13 mouse cellular contexts compared by ENCODE assay signal in genomic region chr9:29075924-29076577, GRCm38 (mm10).
DNase-seq lines count a peak whose midpoint lies in the region; ATAC-seq lines count a peak whose summit lies in the region.
"Had no signal": no experiment of that assay in that cellular context is flagged by ENCODE, and none has a peak within 500 bp of the region (broad histone marks: within the 10 kb centered on the region; RNA-seq: fewer than 3 reads in every experiment).

No protein-coding gene starts in this region.

- H3K27ac ChIP-seq in midbrain, embryonic 13.5 days: no peak overlapping the region
- H3K27ac ChIP-seq in midbrain, embryonic 11.5 days (ENCODE audit: low read depth, low read length): no peak overlapping the region
- H3K27ac ChIP-seq in neural tube, embryonic 13.5 days (replicated peaks): peak overlapping the region; percentile 33; the same call in 1 of the 2 replicates
- H3K27ac ChIP-seq: heart, adult 2 months had no signal

- DNase-seq in midbrain, embryonic 11.5 days (ENCODE audit: low spot score, missing footprints): no peak
- DNase-seq in cerebellum, adult 9-10 months: peak; percentile 96
- peak; percentile 57 for DNase-seq in layer of hippocampus, adult 11-12 months (ENCODE audit: low spot score)
- DNase-seq in urinary bladder, postnatal 10 days (ENCODE audit: low spot score): no peak
- DNase-seq in kidney, postnatal 36 days: no peak
- DNase-seq in heart, adult 8-10 months (ENCODE audit: low spot score): no peak
- DNase-seq: adrenal gland, postnatal 25 days; heart, adult 2 months; kidney, postnatal 4 days; liver; lung, postnatal 10 days had no signal

- peak; percentile 63; the same call in 1 of the 2 replicates for ATAC-seq in midbrain, embryonic 13.5 days
- ATAC-seq in midbrain, embryonic 11.5 days (ENCODE audit: low FRiP score): no peak
- peak; percentile 62 for ATAC-seq in neural tube, embryonic 13.5 days (ENCODE audit: low read depth)

- H3K4me3 ChIP-seq in midbrain, embryonic 13.5 days (replicated peaks): no peak overlapping the region
- H3K4me3 ChIP-seq in midbrain, embryonic 11.5 days (ENCODE audit: low read depth, low read length): no peak overlapping the region
- H3K4me3 ChIP-seq in neural tube, embryonic 13.5 days: no peak overlapping the region
- H3K4me3 ChIP-seq: heart, adult 2 months had no signal

- no peaks in the 10 kb centered on the region for H3K27me3 ChIP-seq in midbrain, embryonic 13.5 days
- H3K27me3 ChIP-seq in midbrain, embryonic 11.5 days (ENCODE audit: control insufficient read depth, insufficient read depth, low read length): no peaks in the 10 kb centered on the region
- H3K27me3 ChIP-seq in neural tube, embryonic 13.5 days: no peaks in the 10 kb centered on the region

- H3K4me2 ChIP-seq in midbrain, embryonic 13.5 days (replicated peaks): no peak overlapping the region
- no peak overlapping the region for H3K4me2 ChIP-seq in midbrain, embryonic 11.5 days
- H3K4me2 ChIP-seq in neural tube, embryonic 13.5 days: no peak overlapping the region

- 83% methylated on average over 5 of the region's 5 CpGs for WGBS in midbrain, embryonic 13.5 days
- 86% methylated on average over 5 of the region's 5 CpGs for WGBS in midbrain, embryonic 11.5 days
- WGBS in neural tube, embryonic 13.5 days: 66% methylated on average over 5 of the region's 5 CpGs

- H3K36me3 ChIP-seq in midbrain, embryonic 13.5 days: no peaks in the 10 kb centered on the region
- no peaks in the 10 kb centered on the region for H3K36me3 ChIP-seq in midbrain, embryonic 11.5 days (ENCODE audit: control insufficient read depth, insufficient read depth, low read length)
- no peaks in the 10 kb centered on the region for H3K36me3 ChIP-seq in neural tube, embryonic 13.5 days

- no peaks in the 10 kb centered on the region for H3K9me3 ChIP-seq in midbrain, embryonic 13.5 days
- H3K9me3 ChIP-seq in midbrain, embryonic 11.5 days (ENCODE audit: control insufficient read depth, low read length): no peaks in the 10 kb centered on the region
- no peaks in the 10 kb centered on the region for H3K9me3 ChIP-seq in neural tube, embryonic 13.5 days

- no peak overlapping the region for H3K9ac ChIP-seq in midbrain, embryonic 13.5 days (replicated peaks)
- H3K9ac ChIP-seq in midbrain, embryonic 11.5 days (ENCODE audit: low read length): no peak overlapping the region
- H3K9ac ChIP-seq in neural tube, embryonic 13.5 days: no peak overlapping the region

- peaks cover 14% of the 10 kb centered on the region; the same call in 1 of the 2 replicates for H3K4me1 ChIP-seq in midbrain, embryonic 13.5 days (replicated peaks)
- H3K4me1 ChIP-seq in midbrain, embryonic 11.5 days (ENCODE audit: control insufficient read depth, insufficient read depth, low read length): no peaks in the 10 kb centered on the region
- H3K4me1 ChIP-seq in neural tube, embryonic 13.5 days (replicated peaks): peaks cover 28% of the 10 kb centered on the region

Comparison
In these comparisons a context has a peak if more than half of its experiments do, and no peak if none do; other contexts are left out.
1. DNase-seq: peak in cerebellum, adult 9-10 months (single experiment) and layer of hippocampus, adult 11-12 months (single experiment); none in midbrain, embryonic 11.5 days (single experiment), urinary bladder, postnatal 10 days (single experiment), kidney, postnatal 36 days (0 of 2) and heart, adult 8-10 months (single experiment).